In genomic region chr6:120037636-120038365, GRCm38 (mm10) we compare ENCODE assay signal across 8 mouse cellular contexts. TPM values are rescaled to one million over a fixed set of nuclear protein-coding genes. Genes with fewer than 3 reads are reported as not detected.
DNase-seq lines count a peak whose midpoint lies in the region; ATAC-seq and TF ChIP-seq lines count a peak whose summit lies in the region.

No protein-coding gene starts in this region.

- ATAC-seq in erythroblast, adult 5-6 weeks (replicated peaks; ENCODE audit: low FRiP score, poor library complexity, severe bottlenecking), result peak; percentile 53
- ATAC-seq in heart, embryonic 13.5 days (ENCODE audit: extremely low read depth, insufficient number of reproducible peaks, low FRiP score, low TSS enrichment), result peak; percentile 79
- ATAC-seq in liver, embryonic 14.5 days (ENCODE audit: insufficient read depth), result peak; percentile 84
- ATAC-seq in neural tube, embryonic 13.5 days (ENCODE audit: low read depth), result peak; percentile 74
- peak; percentile 83 for ATAC-seq in stomach, postnatal 0 days (ENCODE audit: low FRiP score, low TSS enrichment)

- no peak for TF ChIP-seq EP300 in liver, embryonic 14.5 days (IDR thresholded peaks at IDR 0.05; ENCODE audit: low read depth)
- no peak for TF ChIP-seq EP300 in stomach, postnatal 0 days (optimal IDR thresholded peaks at IDR 0.05)

- H3K4me2 ChIP-seq in heart, embryonic 13.5 days, result peak overlapping the region; percentile 94
- H3K4me2 ChIP-seq in liver, embryonic 14.5 days (ENCODE audit: low read depth), result peak overlapping the region; percentile 95
- peak overlapping the region; percentile 91 for H3K4me2 ChIP-seq in neural tube, embryonic 13.5 days
- H3K4me2 ChIP-seq in stomach, postnatal 0 days (replicated peaks; ENCODE audit: low read depth), result peak overlapping the region; percentile 93

- H3K27me3 ChIP-seq in heart, embryonic 13.5 days (replicated peaks), result no peaks in the 10 kb centered on the region
- no peaks in the 10 kb centered on the region for H3K27me3 ChIP-seq in liver, embryonic 14.5 days (ENCODE audit: control insufficient read depth, insufficient read depth, low read length)
- no peaks in the 10 kb centered on the region for H3K27me3 ChIP-seq in neural tube, embryonic 13.5 days
- no peaks in the 10 kb centered on the region for H3K27me3 ChIP-seq in stomach, postnatal 0 days (ENCODE audit: control insufficient read depth, insufficient read depth, low read length)

- H3K4me1 ChIP-seq in heart, embryonic 13.5 days, result peaks cover 31% of the 10 kb centered on the region
- H3K4me1 ChIP-seq in liver, embryonic 14.5 days (replicated peaks; ENCODE audit: control insufficient read depth in 2 of 2, insufficient read depth in 2 of 2, low read length in 1 of 2), result peaks cover 2 to 5% of the 10 kb centered on the region in 2 experiments; a peak in 3 of 4 replicates
- peaks cover 34% of the 10 kb centered on the region for H3K4me1 ChIP-seq in neural tube, embryonic 13.5 days (replicated peaks)
- peaks cover 5% of the 10 kb centered on the region; the same call in 1 of the 2 replicates for H3K4me1 ChIP-seq in stomach, postnatal 0 days (replicated peaks; ENCODE audit: control insufficient read depth, insufficient read depth)

- peak; percentile 82 for DNase-seq in 3134 (ENCODE audit: extremely low read depth, insufficient read length, low spot score)
- DNase-seq in adrenal gland, adult 2 months, result peak; percentile 92
- peak; percentile 85 for DNase-seq in kidney, postnatal 14 days
- DNase-seq in liver, embryonic 14.5 days (ENCODE audit: low read depth in 3 of 3, low spot score in 3 of 3), result peak; percentile 67 to 74 (median 74)
- DNase-seq in stomach, postnatal 0 days (ENCODE audit: low spot score), result peak; percentile 86

- peaks cover 23% of the 10 kb centered on the region for H3K36me3 ChIP-seq in heart, embryonic 13.5 days
- peaks cover 27% of the 10 kb centered on the region for H3K36me3 ChIP-seq in liver, embryonic 14.5 days (replicated peaks; ENCODE audit: control insufficient read depth, insufficient read depth, low read depth)
- no peaks in the 10 kb centered on the region for H3K36me3 ChIP-seq in neural tube, embryonic 13.5 days
- no peaks in the 10 kb centered on the region for H3K36me3 ChIP-seq in stomach, postnatal 0 days (ENCODE audit: control insufficient read depth, insufficient read depth, low read length)

- under 1% methylated on average over 83 of the region's 85 CpGs for WGBS in heart, embryonic 13.5 days
- WGBS in liver, embryonic 14.5 days (ENCODE audit: insufficient replicate concordance), result under 1% methylated on average over 80 of the region's 85 CpGs
- WGBS in neural tube, embryonic 13.5 days, result under 1% methylated on average over 72 of the region's 85 CpGs
- WGBS in stomach, postnatal 0 days, result under 1% methylated on average over 63 of the region's 85 CpGs

- no peaks in the 10 kb centered on the region for H3K9me3 ChIP-seq in heart, embryonic 13.5 days
- no peaks in the 10 kb centered on the region for H3K9me3 ChIP-seq in liver, embryonic 14.5 days (ENCODE audit: control insufficient read depth, low read length)
- H3K9me3 ChIP-seq in neural tube, embryonic 13.5 days, result no peaks in the 10 kb centered on the region
- H3K9me3 ChIP-seq in stomach, postnatal 0 days (ENCODE audit: control insufficient read depth, low read length), result no peaks in the 10 kb centered on the region

- TF ChIP-seq CTCF in liver, embryonic 14.5 days (IDR thresholded peaks at IDR 0.05; ENCODE audit: low read depth), result no peak
- no peak for TF ChIP-seq CTCF in stomach, postnatal 0 days (IDR thresholded peaks at IDR 0.05; ENCODE audit: low read depth)

- peak overlapping the region; percentile 99 for H3K4me3 ChIP-seq in heart, embryonic 13.5 days
- H3K4me3 ChIP-seq in liver, embryonic 14.5 days (ENCODE audit: insufficient read depth in 1 of 2, low read depth in 2 of 2, low read length in 2 of 2), result peak overlapping the region; percentile 68 to 88
- peak overlapping the region; percentile 95 for H3K4me3 ChIP-seq in neural tube, embryonic 13.5 days
- peak overlapping the region; percentile 85 for H3K4me3 ChIP-seq in stomach, postnatal 0 days (ENCODE audit: low read depth, low read length)

- peak overlapping the region; percentile 98 for H3K9ac ChIP-seq in heart, embryonic 13.5 days
- peak overlapping the region; percentile 99 for H3K9ac ChIP-seq in liver, embryonic 14.5 days (replicated peaks)
- peak overlapping the region; percentile 92 for H3K9ac ChIP-seq in neural tube, embryonic 13.5 days
- H3K9ac ChIP-seq in stomach, postnatal 0 days (ENCODE audit: low read length), result peak overlapping the region; percentile 87

- peak overlapping the region; percentile 100 for H3K27ac ChIP-seq in heart, embryonic 13.5 days (replicated peaks)
- peak overlapping the region; percentile 99 for H3K27ac ChIP-seq in liver, embryonic 14.5 days
- H3K27ac ChIP-seq in neural tube, embryonic 13.5 days (replicated peaks), result peak overlapping the region; percentile 99
- peak overlapping the region; percentile 99 for H3K27ac ChIP-seq in stomach, postnatal 0 days (replicated peaks)

RNA-seq across cellular contexts. Expression of gene Wnk1, which starts 0.7 kb away (rescaled TPM):
- 100 to 1,000 TPM; 140 to 212 TPM for total RNA-seq in adrenal gland, adult 2 months (2021)
- polyA plus RNA-seq in adrenal gland, adult 2 months (2012; rRNA removed), result 77.1 and 97.5 TPM in 2 replicates
- total RNA-seq in erythroblast, adult 5-6 weeks (2015; ENCODE audit: low replicate concordance), result 1,533 and 1,561 TPM in 2 replicates
- 1,721 and 1,769 TPM in 2 replicates for total RNA-seq in erythroblast, adult 5-6 weeks (2017; ENCODE audit: low replicate concordance)
- 64.7 and 73.2 TPM in 2 replicates for polyA plus RNA-seq in heart, embryonic 13.5 days (2015; fragmentation: Nextera tagmentation; extraction: Ambion mirVana)
- polyA plus RNA-seq in liver, embryonic 14.5 days (2012; rRNA removed), result 46.9 and 50.8 TPM in 2 replicates
- polyA plus RNA-seq in liver, embryonic 14.5 days (2014; fragmentation: Nextera tagmentation; extraction: Ambion mirVana), result 26.9 and 29.0 TPM in 2 replicates
- 51.0 and 59.2 TPM in 2 replicates for polyA plus RNA-seq in neural tube, embryonic 13.5 days (2015; fragmentation: Nextera tagmentation; extraction: Ambion mirVana)
- polyA plus RNA-seq in stomach, postnatal 0 days (2015; fragmentation: Nextera tagmentation; extraction: Ambion mirVana), result 28.8 and 31.2 TPM in 2 replicates

RNA-seq across cellular contexts. Expression of gene Ninj2, which starts 55.3 kb away (rescaled TPM):
- not detected for total RNA-seq in adrenal gland, adult 2 months (2021)
- polyA plus RNA-seq in adrenal gland, adult 2 months (2012; rRNA removed), result not detected in 2 replicates
- 6.7 and 8.1 TPM in 2 replicates for total RNA-seq in erythroblast, adult 5-6 weeks (2015; ENCODE audit: low replicate concordance)
- total RNA-seq in erythroblast, adult 5-6 weeks (2017; ENCODE audit: low replicate concordance), result not detected in 2 replicates
- not detected in 2 replicates for polyA plus RNA-seq in heart, embryonic 13.5 days (2015; fragmentation: Nextera tagmentation; extraction: Ambion mirVana)
- polyA plus RNA-seq in liver, embryonic 14.5 days (2012; rRNA removed), result 0.14 TPM in 1 of 2 replicates, not detected in the other
- polyA plus RNA-seq in liver, embryonic 14.5 days (2014; fragmentation: Nextera tagmentation; extraction: Ambion mirVana), result 0.33 TPM in 1 of 2 replicates, not detected in the other
- not detected in 2 replicates for polyA plus RNA-seq in neural tube, embryonic 13.5 days (2015; fragmentation: Nextera tagmentation; extraction: Ambion mirVana)
- not detected in 2 replicates for polyA plus RNA-seq in stomach, postnatal 0 days (2015; fragmentation: Nextera tagmentation; extraction: Ambion mirVana)

Comparison
In these comparisons a context has a peak if more than half of its experiments do, and no peak if none do; other contexts are left out.
1. Peak in every context shown above with its lines: DNase-seq, ATAC-seq, H3K4me3 ChIP-seq and H3K27ac ChIP-seq.